Mouse (Mus musculus) E14TG2a.4 (cell line): ENCODE results near the gene Meltf.

Source experiments
- H3K27me3 ChIP-seq: 2 replicates; pipeline ENCODE4 v1.6.1; 2014; ENCODE audit warnings: low read length, control low read depth; ENCODE audit not compliant: insufficient read depth
- H3K36me3 ChIP-seq: 2 replicates; pipeline ENCODE4 v1.6.1; 2014; ENCODE audit warnings: low read length, control low read depth; ENCODE audit not compliant: insufficient read depth
- H3K4me1 ChIP-seq: replicated peaks from 2 replicates; pipeline ENCODE4 v1.6.1; 2014; ENCODE audit warnings: low read depth, low read length, control low read depth
- H3K4me3 ChIP-seq: replicated peaks from 2 replicates; pipeline ENCODE4 v1.5.1; 2014; ENCODE audit warnings: mild to moderate bottlenecking, low read length
- H3K9me3 ChIP-seq: 2 replicates; pipeline ENCODE4 v1.6.1; 2014; ENCODE audit warnings: low read length, control low read depth
- CTCF ChIP-seq: conservative IDR thresholded peaks from 2 replicates; pipeline ENCODE4 v1.5.1; 2014; ENCODE audit warnings: low read length
- NANOG ChIP-seq: IDR thresholded peaks from 2 replicates; pipeline ENCODE4 v1.6.1; 2014; ENCODE audit warnings: borderline replicate concordance, low read length, mixed read lengths
- POU5F1 ChIP-seq: IDR thresholded peaks from 2 replicates; pipeline ENCODE4 v1.6.1; 2014; ENCODE audit warnings: low read length, borderline replicate concordance

The Meltf gene

GRCm38 (mm10) chr16:31863920-31864319 is 14.7 kb upstream of the Meltf start:
- TF ChIP-seq CTCF (no peak), NANOG (no peak), POU5F1 (no peak)
- Histone ChIP-seq H3K36me3 (peaks cover 82% of the 10 kb centered on the region), H3K4me1 (no peaks in the 10 kb centered on the region), H3K27me3 (no peaks in the 10 kb centered on the region), H3K9me3 (peaks cover 7% of the 10 kb centered on the region; the same call in 1 of the 2 replicates), H3K4me3 (no peak overlapping the region)

- peaks cover 83% of the 10 kb centered on the region for H3K36me3 ChIP-seq
- no peak overlapping the region for H3K4me3 ChIP-seq
- TF ChIP-seq NANOG = no peak
- no peak for TF ChIP-seq POU5F1
- TF ChIP-seq CTCF = no peak
- no peaks in the 10 kb centered on the region for H3K27me3 ChIP-seq
- no peaks in the 10 kb centered on the region for H3K4me1 ChIP-seq
- H3K9me3 ChIP-seq = peaks cover 7% of the 10 kb centered on the region; the same call in 1 of the 2 replicates
Measured at GRCm38 (mm10) chr16:31865242-31865641, 13.4 kb upstream of the Meltf start.

- Histone ChIP-seq H3K9me3 (no peaks in the 10 kb centered on the region), H3K4me1 (no peaks in the 10 kb centered on the region), H3K27me3 (no peaks in the 10 kb centered on the region), H3K4me3 (no peak overlapping the region), H3K36me3 (peaks cover 84% of the 10 kb centered on the region)
- TF ChIP-seq CTCF (no peak), NANOG (no peak), POU5F1 (no peak)
Measured at GRCm38 (mm10) chr16:31866911-31867310, 11.7 kb upstream of the Meltf start.

GRCm38 (mm10) chr16:31867736-31868135 is 10.9 kb upstream of the Meltf start:
- TF ChIP-seq POU5F1 (no peak), NANOG (no peak), CTCF (no peak)
- Histone ChIP-seq H3K36me3 (peaks cover 85% of the 10 kb centered on the region), H3K9me3 (no peaks in the 10 kb centered on the region), H3K4me3 (no peak overlapping the region), H3K4me1 (no peaks in the 10 kb centered on the region), H3K27me3 (no peaks in the 10 kb centered on the region)

GRCm38 (mm10) chr16:31873721-31874120 is 4.9 kb upstream of the Meltf start:
- peaks cover 2% of the 10 kb centered on the region for H3K4me1 ChIP-seq
- H3K27me3 ChIP-seq = no peaks in the 10 kb centered on the region
- peaks cover 47% of the 10 kb centered on the region for H3K36me3 ChIP-seq
- no peak overlapping the region for H3K4me3 ChIP-seq
- TF ChIP-seq POU5F1 = no peak
- no peak for TF ChIP-seq CTCF
- TF ChIP-seq NANOG = no peak
- no peaks in the 10 kb centered on the region for H3K9me3 ChIP-seq

GRCm38 (mm10) chr16:31875391-31875790 is 3.2 kb upstream of the Meltf start:
- no peaks in the 10 kb centered on the region for H3K9me3 ChIP-seq
- TF ChIP-seq POU5F1 (no peak), NANOG (no peak), CTCF (no peak)

GRCm38 (mm10) chr16:31876386-31876785 is 2.2 kb upstream of the Meltf start:
- H3K27me3 ChIP-seq = peaks cover 26% of the 10 kb centered on the region
- H3K36me3 ChIP-seq = peaks cover 26% of the 10 kb centered on the region
- no peaks in the 10 kb centered on the region for H3K9me3 ChIP-seq
- peaks cover 9% of the 10 kb centered on the region for H3K4me1 ChIP-seq
- no peak overlapping the region for H3K4me3 ChIP-seq
- TF ChIP-seq CTCF = no peak
- no peak for TF ChIP-seq NANOG
- TF ChIP-seq POU5F1 = no peak

More at GRCm38 (mm10) chr16:31875391-31875790, 3.2 kb upstream of the Meltf start:
- Histone ChIP-seq H3K4me3 (no peak overlapping the region), H3K36me3 (peaks cover 33% of the 10 kb centered on the region), H3K4me1 (peaks cover 9% of the 10 kb centered on the region), H3K27me3 (peaks cover 17% of the 10 kb centered on the region)

GRCm38 (mm10) chr16:31878052-31878451 is 558 bp upstream of the Meltf start:
- no peak for TF ChIP-seq CTCF
- no peak for TF ChIP-seq NANOG
- no peak for TF ChIP-seq POU5F1
- Histone ChIP-seq H3K36me3 (peaks cover 12% of the 10 kb centered on the region), H3K9me3 (no peaks in the 10 kb centered on the region), H3K4me1 (peaks cover 19% of the 10 kb centered on the region), H3K4me3 (no peak overlapping the region), H3K27me3 (peaks cover 42% of the 10 kb centered on the region)

GRCm38 (mm10) chr16:31880146-31880840 is 1.7 kb downstream of the Meltf start:
- Histone ChIP-seq H3K36me3 (no peaks in the 10 kb centered on the region), H3K9me3 (no peaks in the 10 kb centered on the region), H3K27me3 (peaks cover 58% of the 10 kb centered on the region), H3K4me1 (peaks cover 41% of the 10 kb centered on the region), H3K4me3 (no peak overlapping the region)
- no peak for TF ChIP-seq NANOG
